Mouse (Mus musculus): ENCODE measurements at regions not wholly inside any gene's neighbourhood (a gene's known extent, or its start where the extent isn't known, plus 50 kb on each side); places are given as distances from the start of the nearest gene placed in this dataset.
A peak's percentile ranks its signal among the peaks of the same experiment; 100 is the strongest.
"Not testable (repeated sequence)": the region's sequence is repeated elsewhere in the genome, so short reads cannot be mapped to it uniquely, and the experiment has no call there.

DNA sequence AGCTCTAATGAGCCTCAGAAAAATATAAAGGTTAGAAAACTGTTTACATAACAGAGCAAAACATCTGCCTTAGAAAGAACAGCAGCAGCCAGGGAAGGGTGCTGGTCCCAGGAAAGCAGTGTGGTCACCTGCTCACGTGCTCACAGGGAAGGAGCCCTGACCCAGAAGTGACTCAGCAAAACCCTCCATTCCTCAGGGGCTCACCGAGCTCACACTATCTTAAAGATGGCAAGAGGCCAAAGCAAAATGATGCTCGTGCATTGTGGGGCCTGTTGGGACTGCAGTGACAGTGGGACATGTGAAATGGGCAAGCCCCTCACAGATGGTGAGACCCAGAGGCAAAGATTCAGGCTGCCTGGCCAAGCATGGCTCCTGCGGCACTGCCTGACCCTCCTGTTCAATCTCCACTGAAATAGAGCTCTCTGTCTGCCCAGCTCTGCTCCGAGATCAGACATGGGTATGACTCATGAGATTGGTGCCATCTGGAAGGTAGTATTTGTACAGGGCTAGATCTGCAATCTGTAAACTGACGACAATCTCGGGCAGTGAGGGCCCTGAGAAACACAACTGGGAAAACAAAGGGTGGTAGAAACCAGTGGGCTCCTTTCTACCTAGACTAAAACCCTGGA lies 138.4 kb downstream of the Tcp10c start:
- not testable (repeated sequence) for H3K9me3 ChIP-seq; ATAC-seq (ENCODE audit: insufficient number of reproducible peaks, insufficient read depth, low FRiP score, low TSS enrichment, low read depth); H3K27ac ChIP-seq; H3K4me1 ChIP-seq (replicated peaks); H3K4me3 ChIP-seq (replicated peaks); H3K9ac ChIP-seq (replicated peaks); H3K27me3 ChIP-seq; H3K36me3 ChIP-seq; H3K4me2 ChIP-seq
- 66% methylated on average over 4 of the region's 7 CpGs for WGBS

DNA sequence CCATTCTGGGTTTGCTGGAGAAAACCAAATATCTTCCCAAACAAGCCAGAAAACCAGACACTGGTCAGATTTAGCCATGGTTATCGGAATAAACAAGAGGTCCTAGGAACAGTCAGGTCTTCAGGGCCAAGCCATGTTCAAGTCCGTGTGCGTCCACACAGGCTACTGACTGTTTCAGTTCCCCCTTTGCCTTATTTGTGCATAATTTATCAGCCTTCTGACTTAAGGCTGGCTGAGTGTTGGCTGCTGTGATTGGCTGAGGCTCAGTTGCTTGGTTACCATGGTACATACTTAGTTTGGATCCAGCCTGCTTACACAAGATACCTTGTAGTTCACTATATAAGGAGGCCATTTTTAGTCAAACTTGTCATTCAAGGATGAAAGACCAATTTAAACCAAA lies 139.5 kb downstream of the Tcp10c start:
- not testable (repeated sequence) for H3K9me3 ChIP-seq; H3K27me3 ChIP-seq; H3K36me3 ChIP-seq; H3K9ac ChIP-seq (replicated peaks); H3K27ac ChIP-seq; H3K4me3 ChIP-seq (replicated peaks); ATAC-seq (ENCODE audit: insufficient number of reproducible peaks, insufficient read depth, low FRiP score, low TSS enrichment, low read depth); H3K4me1 ChIP-seq (replicated peaks); H3K4me2 ChIP-seq
- WGBS: 88% methylated on average over 3 of the region's 3 CpGs

GRCm38 (mm10) chr17:13494475-13494874 lies 140.1 kb downstream of the Tcp10c start:
- WGBS: no CpG with 5 or more reads among the region's 1 CpGs
- not testable (repeated sequence) for H3K9ac ChIP-seq (replicated peaks); ATAC-seq (ENCODE audit: insufficient number of reproducible peaks, insufficient read depth, low FRiP score, low TSS enrichment, low read depth); H3K36me3 ChIP-seq; H3K4me1 ChIP-seq (replicated peaks); H3K9me3 ChIP-seq; H3K4me3 ChIP-seq (replicated peaks); H3K4me2 ChIP-seq; H3K27ac ChIP-seq; H3K27me3 ChIP-seq

GRCm38 (mm10) chr17:13504365-13504764 lies 150.0 kb downstream of the Tcp10c start:
- WGBS: 87% methylated on average over 1 of the region's 1 CpGs
- ATAC-seq (ENCODE audit: insufficient number of reproducible peaks, insufficient read depth, low FRiP score, low TSS enrichment, low read depth); H3K4me1 ChIP-seq (replicated peaks); H3K9ac ChIP-seq (replicated peaks); H3K4me3 ChIP-seq (replicated peaks); H3K27ac ChIP-seq; H3K27me3 ChIP-seq; H3K36me3 ChIP-seq; H3K4me2 ChIP-seq; H3K9me3 ChIP-seq: not testable (repeated sequence)

DNA sequence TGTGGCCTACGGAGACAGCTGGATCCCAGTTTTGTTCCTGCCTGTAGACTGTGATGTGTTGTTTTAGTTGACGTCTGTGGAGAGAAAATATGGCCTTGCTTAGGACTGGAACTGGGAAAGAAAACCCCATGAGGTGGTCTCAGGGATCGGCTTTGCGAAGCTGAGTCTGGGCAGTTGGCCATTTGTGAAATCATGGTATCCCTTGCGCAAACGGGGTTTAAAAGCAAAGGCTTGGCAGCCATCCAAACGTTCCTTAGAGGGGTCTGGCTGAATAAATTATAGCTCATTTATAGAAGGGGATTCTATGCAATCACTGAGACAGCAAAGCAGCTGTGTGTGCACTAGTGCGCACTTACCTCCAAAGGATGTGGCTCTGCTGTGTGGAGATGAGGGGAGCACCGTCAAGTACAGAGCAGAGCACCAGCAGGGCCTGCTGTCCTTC lies 150.5 kb downstream of the Tcp10c start:
- H3K9me3 ChIP-seq; H3K27me3 ChIP-seq; H3K27ac ChIP-seq; H3K4me3 ChIP-seq (replicated peaks); H3K36me3 ChIP-seq; H3K4me2 ChIP-seq; H3K4me1 ChIP-seq (replicated peaks); H3K9ac ChIP-seq (replicated peaks): not testable (repeated sequence)
- WGBS: 20% methylated on average over 8 of the region's 9 CpGs
- ATAC-seq (ENCODE audit: insufficient number of reproducible peaks, insufficient read depth, low FRiP score, low TSS enrichment, low read depth): peak; percentile 77

DNA sequence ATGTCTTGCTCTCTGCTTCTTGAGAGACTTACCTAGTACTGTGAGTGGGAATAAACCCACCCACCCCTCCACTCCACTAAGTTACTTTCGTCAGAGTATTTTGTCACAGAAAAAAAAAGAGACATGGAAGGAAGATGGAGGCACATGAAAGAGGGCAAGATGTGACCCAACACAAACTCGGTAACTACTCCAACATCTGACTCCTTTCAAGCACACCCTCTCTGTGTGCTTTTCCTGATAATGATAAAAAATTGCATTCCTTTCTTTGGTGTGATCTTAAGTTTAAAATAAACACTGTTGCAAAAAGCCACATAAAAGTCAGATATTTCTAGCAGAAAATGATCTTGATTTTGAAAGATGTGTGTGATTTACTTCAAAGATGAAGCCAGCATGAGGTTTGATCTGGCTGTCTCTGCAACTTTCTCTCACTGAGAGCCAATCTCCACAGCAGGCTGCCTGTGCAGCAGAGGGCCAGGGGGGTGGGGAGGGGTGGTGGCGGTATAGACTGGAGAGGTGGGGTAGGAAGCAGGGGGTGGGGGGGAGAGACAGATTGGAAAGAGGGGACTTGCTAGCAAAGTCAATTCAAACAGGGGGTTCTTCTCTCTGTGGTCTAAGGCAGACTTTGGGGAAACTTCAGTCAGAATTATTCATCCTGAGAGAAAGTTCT lies 153.2 kb downstream of the Tcp10c start:
- not testable (repeated sequence) for H3K27me3 ChIP-seq; H3K36me3 ChIP-seq; H3K9ac ChIP-seq (replicated peaks); H3K27ac ChIP-seq; H3K4me3 ChIP-seq (replicated peaks); H3K4me2 ChIP-seq; H3K9me3 ChIP-seq; ATAC-seq (ENCODE audit: insufficient number of reproducible peaks, insufficient read depth, low FRiP score, low TSS enrichment, low read depth); H3K4me1 ChIP-seq (replicated peaks)
- 62% methylated on average over 2 of the region's 3 CpGs for WGBS

DNA sequence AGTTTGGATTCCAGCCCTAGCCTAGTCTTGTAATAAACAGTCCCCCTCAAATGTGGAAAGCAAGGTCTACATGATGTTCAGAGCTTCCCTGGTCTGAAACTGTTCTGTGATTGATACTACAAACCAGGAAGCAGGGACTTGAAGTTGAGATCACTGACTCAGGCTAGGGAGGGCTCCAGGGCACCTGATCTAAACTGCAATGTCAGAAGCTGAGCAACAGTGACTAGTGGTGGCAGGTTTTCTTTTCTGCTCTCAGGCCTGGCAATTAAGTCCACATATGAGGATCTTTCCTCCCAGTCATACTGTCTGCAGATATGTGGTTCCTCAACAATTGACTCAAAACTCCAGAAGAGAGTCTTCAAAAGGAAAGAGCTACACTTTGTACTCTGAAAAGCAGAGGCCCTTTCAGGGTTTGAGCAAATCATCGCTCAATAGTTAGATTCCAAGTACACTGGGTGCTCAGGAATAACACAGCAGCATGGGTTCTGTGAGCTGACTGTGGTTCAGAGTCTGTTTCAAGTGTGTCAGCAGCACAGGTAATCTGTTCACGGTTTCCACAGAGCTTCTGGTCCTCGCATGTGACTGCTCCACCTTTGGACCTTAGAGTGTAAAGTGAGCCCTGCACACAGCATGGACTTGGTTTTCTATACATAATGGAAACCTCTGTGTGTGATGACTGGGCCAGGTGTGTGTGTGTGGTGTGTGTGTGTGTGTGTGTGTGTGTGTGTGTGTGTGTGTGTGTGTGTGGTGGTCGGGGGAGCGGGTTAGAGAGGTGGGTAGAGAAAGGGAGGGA lies 165.2 kb downstream of the Tcp10c start:
- not testable (repeated sequence) for H3K4me1 ChIP-seq (replicated peaks); H3K36me3 ChIP-seq; H3K9me3 ChIP-seq; H3K9ac ChIP-seq (replicated peaks); H3K27me3 ChIP-seq; H3K27ac ChIP-seq; H3K4me3 ChIP-seq (replicated peaks); ATAC-seq (ENCODE audit: insufficient number of reproducible peaks, insufficient read depth, low FRiP score, low TSS enrichment, low read depth); H3K4me2 ChIP-seq
- 70% methylated on average over 3 of the region's 5 CpGs for WGBS

DNA sequence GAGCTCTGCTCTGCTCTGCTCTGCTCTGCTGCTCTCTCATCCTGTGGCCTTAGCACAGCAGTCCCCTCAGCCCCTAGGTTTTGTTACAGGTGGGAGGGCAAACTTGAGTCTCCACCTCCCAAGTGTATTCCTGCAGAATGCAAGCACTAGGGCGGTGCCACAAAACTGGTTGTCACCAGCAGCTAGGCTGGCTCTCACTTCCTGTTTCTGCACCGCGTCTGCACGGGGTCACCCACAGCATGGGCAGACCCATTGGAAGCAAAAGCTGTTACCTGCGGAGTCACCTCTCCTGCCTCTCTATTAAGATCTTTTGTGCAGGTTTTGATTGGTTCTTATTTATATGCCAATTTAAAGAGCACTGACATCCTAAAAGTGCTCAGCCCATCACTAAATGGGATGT lies 178.2 kb downstream of the Tcp10c start:
- WGBS: 82% methylated on average over 5 of the region's 5 CpGs
- not testable (repeated sequence) for H3K27me3 ChIP-seq; H3K27ac ChIP-seq; H3K4me3 ChIP-seq (replicated peaks); H3K36me3 ChIP-seq; H3K4me1 ChIP-seq (replicated peaks); H3K4me2 ChIP-seq; H3K9ac ChIP-seq (replicated peaks); H3K9me3 ChIP-seq; ATAC-seq (ENCODE audit: insufficient number of reproducible peaks, insufficient read depth, low FRiP score, low TSS enrichment, low read depth)

DNA sequence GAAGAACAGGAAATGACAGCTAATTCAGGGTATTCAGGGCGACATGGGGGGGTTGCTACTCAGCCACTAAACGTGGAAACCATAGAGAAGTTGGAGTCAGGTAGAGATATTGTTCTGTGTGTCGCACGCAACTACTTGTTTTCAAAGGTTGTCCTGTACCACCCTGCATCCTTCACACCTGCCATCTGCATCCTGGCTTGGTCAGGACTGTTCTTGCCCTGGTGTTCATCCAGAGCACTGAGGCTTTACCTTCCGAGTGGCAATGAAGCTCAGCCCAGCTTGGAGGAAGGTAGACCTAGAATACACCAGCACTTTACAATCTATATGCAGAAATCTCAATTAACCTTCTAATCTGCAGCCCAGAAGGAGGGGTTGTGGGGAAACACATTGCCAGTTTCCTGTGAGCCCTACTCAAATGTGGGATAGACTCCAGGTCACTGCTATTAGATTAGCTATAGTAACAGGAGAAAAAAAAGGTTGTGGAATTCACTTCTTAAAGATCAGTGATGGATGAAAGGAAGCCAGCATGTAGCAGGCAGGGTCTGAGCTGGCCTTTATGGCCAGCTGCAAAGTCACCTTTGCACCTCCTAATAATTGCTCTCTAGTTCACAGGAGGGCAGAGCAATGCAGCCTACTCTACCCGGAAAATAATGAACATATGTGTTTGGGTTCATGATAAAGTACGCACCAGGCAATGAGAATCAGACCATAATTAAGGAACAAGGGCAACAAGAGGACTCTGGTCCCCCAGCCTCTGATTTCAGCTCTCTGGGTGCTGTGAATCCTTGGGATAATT lies 186.3 kb downstream of the Tcp10c start:
- 71% methylated on average over 7 of the region's 7 CpGs for WGBS
- Histone ChIP-seq H3K4me2 (no peak overlapping the region), H3K27me3 (no peaks in the 10 kb centered on the region), H3K36me3 (no peaks in the 10 kb centered on the region), H3K9ac (replicated peaks) (no peak overlapping the region), H3K4me3 (replicated peaks) (no peak overlapping the region), H3K9me3 (peaks cover 57% of the 10 kb centered on the region), H3K27ac (no peak overlapping the region), H3K4me1 (replicated peaks) (peaks cover 3% of the 10 kb centered on the region; the same call in 1 of the 2 replicates)
- ATAC-seq (ENCODE audit: insufficient number of reproducible peaks, insufficient read depth, low FRiP score, low TSS enrichment, low read depth): no peak

- no peak for ATAC-seq (ENCODE audit: insufficient number of reproducible peaks, insufficient read depth, low FRiP score, low TSS enrichment, low read depth)
- no peaks in the 10 kb centered on the region for H3K36me3 ChIP-seq
- 67% methylated on average over 12 of the region's 12 CpGs for WGBS
- no peak overlapping the region for H3K9ac ChIP-seq (replicated peaks)
- peaks cover 60% of the 10 kb centered on the region for H3K9me3 ChIP-seq
- peaks cover 3% of the 10 kb centered on the region; the same call in 1 of the 2 replicates for H3K4me1 ChIP-seq (replicated peaks)
- no peak overlapping the region for H3K4me3 ChIP-seq (replicated peaks)
- no peak overlapping the region for H3K4me2 ChIP-seq
- H3K27ac ChIP-seq: no peak overlapping the region
- no peaks in the 10 kb centered on the region for H3K27me3 ChIP-seq
These were observed 186.9 kb downstream of the Tcp10c start for GRCm38 (mm10) chr17:13541249-13541648.

DNA sequence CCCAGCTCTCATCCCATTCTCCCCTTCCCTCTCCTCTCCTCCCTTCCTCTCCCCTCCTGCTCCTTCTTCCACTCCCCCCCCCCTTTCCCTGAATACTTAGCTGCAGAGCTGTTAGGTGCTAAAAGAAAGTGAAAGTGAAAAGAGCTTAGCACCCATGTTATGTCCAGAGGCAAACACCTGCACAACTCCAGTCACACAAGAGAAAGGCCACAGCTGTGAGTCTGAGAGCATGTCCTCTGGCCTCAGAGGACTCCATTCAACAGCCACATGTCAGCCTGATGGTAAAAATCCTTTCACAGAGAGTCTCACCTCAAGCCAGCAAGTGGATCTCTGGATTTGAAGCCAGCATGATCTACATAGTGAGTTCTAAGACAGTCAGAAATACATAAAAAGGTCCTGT lies 187.9 kb downstream of the Tcp10c start:
- Histone ChIP-seq H3K9me3 (peaks cover 70% of the 10 kb centered on the region), H3K27ac (peak overlapping the region; percentile 24; the same call in 1 of the 2 replicates)

More for the DNA sequence above, 187.9 kb downstream of the Tcp10c start:
- ATAC-seq (ENCODE audit: insufficient number of reproducible peaks, insufficient read depth, low FRiP score, low TSS enrichment, low read depth): no peak
- Histone ChIP-seq H3K4me2 (no peak overlapping the region), H3K4me1 (replicated peaks) (peaks cover 3% of the 10 kb centered on the region; the same call in 1 of the 2 replicates), H3K27me3 (no peaks in the 10 kb centered on the region), H3K9ac (replicated peaks) (no peak overlapping the region), H3K4me3 (replicated peaks) (no peak overlapping the region), H3K36me3 (no peaks in the 10 kb centered on the region)
